Mouse (Mus musculus) bone marrow macrophage, adult 2 months (primary cell): ENCODE measurements at regions not wholly inside any gene's neighbourhood (a gene's known extent, or its start where the extent isn't known, plus 50 kb on each side); places are given as distances from the start of the nearest gene placed in this dataset.
A peak's percentile ranks its signal among the peaks of the same experiment; 100 is the strongest.

ENCODE experiments used
- CTCF ChIP-seq: IDR thresholded peaks from 2 replicates; pipeline ENCODE4 v1.5.1; 2012; ENCODE audit warnings: low read depth, mild to moderate bottlenecking, low read length, moderate library complexity
- POLR2A ChIP-seq: IDR thresholded peaks from 2 replicates; pipeline ENCODE4 v1.6.1; 2012; ENCODE audit warnings: mild to moderate bottlenecking, low read depth, low read length, borderline replicate concordance

DNA sequence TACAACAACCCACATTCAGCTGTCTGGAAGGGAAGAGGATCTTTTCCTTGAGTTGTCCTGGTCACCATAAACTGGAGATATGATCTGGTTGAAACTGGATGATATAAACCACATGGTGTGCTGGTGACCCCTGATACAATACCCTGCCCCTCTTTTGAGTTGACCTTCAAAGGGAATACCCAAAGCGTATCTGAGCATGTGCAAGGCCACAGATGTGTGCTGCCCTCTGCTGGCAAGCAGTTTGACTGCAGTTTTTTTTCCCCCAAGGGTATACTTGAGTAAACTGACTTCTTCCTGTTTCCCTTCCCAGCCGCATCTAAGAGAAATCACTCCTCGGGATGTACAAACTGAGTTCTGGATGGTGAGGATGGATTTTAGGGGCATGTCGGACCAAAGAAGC lies 59.1 kb upstream of the Mbip start:
- TF ChIP-seq CTCF, result peak; percentile 61
- TF ChIP-seq POLR2A, result no peak
